ENCODE assay signal across 14 mouse cellular contexts in the genomic region with DNA sequence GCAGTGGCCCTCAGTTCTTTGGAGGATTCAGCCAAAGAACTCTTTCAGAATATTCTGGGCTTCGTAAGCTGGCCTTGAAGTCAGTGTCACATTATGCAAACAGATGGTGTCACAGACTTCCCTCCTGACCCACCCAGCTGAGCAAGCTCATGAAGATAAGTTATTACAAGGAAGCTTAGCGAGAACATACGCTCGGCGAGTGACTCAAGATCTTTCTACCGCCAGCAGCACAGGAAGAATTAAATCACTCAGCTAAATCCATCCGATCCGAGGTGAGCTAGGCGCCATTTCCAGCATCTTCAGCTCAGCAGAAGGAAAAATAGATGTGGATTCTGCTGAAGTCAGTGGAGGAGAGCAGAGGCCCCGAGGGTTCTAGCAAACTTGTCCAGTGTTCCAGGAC. TPM values are rescaled to one million over a fixed set of nuclear protein-coding genes. Genes with fewer than 3 reads are reported as not detected.
DNase-seq lines count a peak whose midpoint lies in the region; ATAC-seq and TF ChIP-seq lines count a peak whose summit lies in the region.
"Had no signal": no experiment of that assay in that cellular context is flagged by ENCODE, and none has a peak within 500 bp of the region (broad histone marks: within the 10 kb centered on the region; RNA-seq: fewer than 3 reads in every experiment).

No protein-coding gene starts in this region.

- 29% methylated on average over 10 of the region's 10 CpGs for WGBS in kidney, postnatal 0 days

- H3K9ac ChIP-seq in kidney, postnatal 0 days (ENCODE audit: low read depth, low read length): no peak overlapping the region

- no peak overlapping the region for H3K4me3 ChIP-seq in kidney, postnatal 0 days (replicated peaks; ENCODE audit: low read depth, low read length)

- H3K4me1 ChIP-seq in kidney, postnatal 0 days (replicated peaks; ENCODE audit: insufficient read depth, low read length): no peaks in the 10 kb centered on the region

- no peaks in the 10 kb centered on the region for H3K36me3 ChIP-seq in kidney, postnatal 0 days (ENCODE audit: insufficient read depth, low read length)

- TF ChIP-seq CTCF in kidney, postnatal 0 days (IDR thresholded peaks at IDR 0.05; ENCODE audit: low read depth): no peak

- no peaks in the 10 kb centered on the region for H3K27me3 ChIP-seq in kidney, postnatal 0 days (ENCODE audit: insufficient read depth, low read length)

- H3K27ac ChIP-seq in kidney, postnatal 0 days: no peak overlapping the region

- H3K9me3 ChIP-seq in kidney, postnatal 0 days (replicated peaks; ENCODE audit: low read length): no peaks in the 10 kb centered on the region

- DNase-seq in cerebellum, adult 9-11 months: peak; percentile 64
- DNase-seq in cerebellum, adult 11 months: no peak
- DNase-seq in kidney, postnatal 0 days (ENCODE audit: low spot score): peak; percentile 75
- no peak for DNase-seq in kidney, adult 8-10 months
- peak; percentile 11 to 16 for DNase-seq in urinary bladder, postnatal 36 days (ENCODE audit: low spot score in 2 of 2)
- no peak for DNase-seq in urinary bladder, postnatal 14 days (ENCODE audit: low spot score)
- peak; percentile 75 for DNase-seq in telencephalon, adult 2 months (ENCODE audit: low read depth, low spot score)
- DNase-seq in urinary bladder, postnatal 25 days (ENCODE audit: low spot score): no peak
- DNase-seq: heart, adult 11 months; heart, postnatal 4 days; lung, postnatal 36 days; thymus, postnatal 14 days had no signal

- no peak overlapping the region for H3K4me2 ChIP-seq in kidney, postnatal 0 days (ENCODE audit: low read length)
- H3K4me2 ChIP-seq: liver, embryonic 11.5 days had no signal

- ATAC-seq in kidney, postnatal 0 days (replicated peaks; ENCODE audit: low FRiP score, low read depth): no peak; the same call in 1 of the 2 replicates

RNA-seq across cellular contexts. Expression of gene Sel1l3, which starts 26.5 kb away (rescaled TPM):
- 11.1 and 11.8 TPM in 2 replicates for polyA plus RNA-seq in kidney, postnatal 0 days (2015; fragmentation: Nextera tagmentation; extraction: Ambion mirVana)
- polyA plus RNA-seq: C2C12 had no signal

Comparison
In these comparisons a context has a peak if more than half of its experiments do, and no peak if none do; other contexts are left out.
1. DNase-seq: peak in cerebellum, adult 9-11 months (single experiment), kidney, postnatal 0 days (single experiment), urinary bladder, postnatal 36 days (2 of 2) and telencephalon, adult 2 months (single experiment); none in cerebellum, adult 11 months (single experiment), kidney, adult 8-10 months (0 of 2), urinary bladder, postnatal 14 days (single experiment) and urinary bladder, postnatal 25 days (single experiment).